Mouse (Mus musculus) embryonic fibroblast, embryonic 13.5 days (primary cell): Measurements from ENCODE around the gene Ppp6c.

Source experiments
- CTCF ChIP-seq: IDR thresholded peaks from 2 replicates; pipeline ENCODE4 v1.5.1; 2011; ENCODE audit warnings: mild to moderate bottlenecking, control low read depth, low read length, moderate library complexity, borderline replicate concordance; ENCODE audit not compliant: insufficient read depth
- POLR2A ChIP-seq: IDR thresholded peaks from 2 replicates; pipeline ENCODE4 v1.6.1; 2011; ENCODE audit warnings: low read depth, mild to moderate bottlenecking, control low read depth, low read length, moderate library complexity

- no peak for TF ChIP-seq POLR2A
- TF ChIP-seq CTCF = no peak
Observed at GRCm38 (mm10) chr2:39183587-39183986, 42.7 kb downstream of the Ppp6c start.
